Mouse (Mus musculus) heart, embryonic 11.5 days (tissue): Measurements from ENCODE around the gene Rhd. TPM values are rescaled to one million over a fixed set of nuclear protein-coding genes. Genes with fewer than 3 reads are reported as not detected.
A peak's percentile ranks its signal among the peaks of the same experiment; 100 is the strongest.

Experiments
- ATAC-seq: fragments of 200-750 bp; cut with Nextera tagmentation; replicated peaks from 2 replicates; pipeline ENCODE4 v1.8.0; 2017; ENCODE audit warnings: moderate library complexity; ENCODE audit not compliant: insufficient number of reproducible peaks, low FRiP score, low TSS enrichment
- H3K27ac ChIP-seq: fragments of 300-500 bp; sonication (generic); 2 replicates; pipeline ENCODE4 v1.5.1; 2014; ENCODE audit warnings: mild to moderate bottlenecking, low read depth, low read length
- H3K27me3 ChIP-seq: fragments of 300-500 bp; sonication (generic); 2 replicates; pipeline ENCODE4 v1.6.1; 2014; ENCODE audit warnings: mild to moderate bottlenecking, low read length, mixed read lengths; ENCODE audit not compliant: control insufficient read depth, insufficient read depth
- H3K36me3 ChIP-seq: fragments of 300-500 bp; sonication (generic); 2 replicates; pipeline ENCODE4 v1.6.1; 2014; ENCODE audit warnings: mild to moderate bottlenecking, low read length, moderate library complexity, mixed read lengths; ENCODE audit not compliant: control insufficient read depth, insufficient read depth
- H3K4me1 ChIP-seq: fragments of 300-500 bp; sonication (generic); 2 replicates; pipeline ENCODE4 v1.6.1; 2014; ENCODE audit warnings: low read length; ENCODE audit not compliant: control insufficient read depth, insufficient read depth
- H3K4me2 ChIP-seq: fragments of 300-500 bp; sonication (generic); 2 replicates; pipeline ENCODE4 v1.6.1; 2014; ENCODE audit warnings: mild to moderate bottlenecking, moderate library complexity
- H3K4me3 ChIP-seq: fragments of 300-500 bp; sonication (generic); 2 replicates; pipeline ENCODE4 v1.5.1; 2014; ENCODE audit warnings: low read depth, low read length
- H3K9ac ChIP-seq: fragments of 300-500 bp; sonication (generic); 2 replicates; pipeline ENCODE4 v1.6.1; 2014; ENCODE audit warnings: mild to moderate bottlenecking, low read depth, low read length, moderate library complexity
- H3K9me3 ChIP-seq: fragments of 300-500 bp; sonication (generic); replicated peaks from 2 replicates; pipeline ENCODE4 v1.6.1; 2016; ENCODE audit warnings: low read length; ENCODE audit not compliant: control insufficient read depth
- WGBS: fragments of 180-500 bp; shearing (Covaris S2); extraction: QIAGEN DNeasy Blood & Tissue Kit; methylation state at CpG from one replicate; pipeline ENCODE4 v1.1.7; 2014; ENCODE audit not compliant: insufficient replicate concordance; 5-methylcytosine and 5-hydroxymethylcytosine counted together
- polyA plus RNA-seq: library from polyadenylated mRNA; unstranded; fragments of >200 nt; fragmentation: Nextera tagmentation; extraction: Ambion mirVana; gene quantifications from 2 replicates; pipeline ENCODE4 v1.2.1, GENCODE M21; 2014

Rhd gene
- polyA plus RNA-seq, 1 experiment from 2014 or later: 68.6 TPM

DNA sequence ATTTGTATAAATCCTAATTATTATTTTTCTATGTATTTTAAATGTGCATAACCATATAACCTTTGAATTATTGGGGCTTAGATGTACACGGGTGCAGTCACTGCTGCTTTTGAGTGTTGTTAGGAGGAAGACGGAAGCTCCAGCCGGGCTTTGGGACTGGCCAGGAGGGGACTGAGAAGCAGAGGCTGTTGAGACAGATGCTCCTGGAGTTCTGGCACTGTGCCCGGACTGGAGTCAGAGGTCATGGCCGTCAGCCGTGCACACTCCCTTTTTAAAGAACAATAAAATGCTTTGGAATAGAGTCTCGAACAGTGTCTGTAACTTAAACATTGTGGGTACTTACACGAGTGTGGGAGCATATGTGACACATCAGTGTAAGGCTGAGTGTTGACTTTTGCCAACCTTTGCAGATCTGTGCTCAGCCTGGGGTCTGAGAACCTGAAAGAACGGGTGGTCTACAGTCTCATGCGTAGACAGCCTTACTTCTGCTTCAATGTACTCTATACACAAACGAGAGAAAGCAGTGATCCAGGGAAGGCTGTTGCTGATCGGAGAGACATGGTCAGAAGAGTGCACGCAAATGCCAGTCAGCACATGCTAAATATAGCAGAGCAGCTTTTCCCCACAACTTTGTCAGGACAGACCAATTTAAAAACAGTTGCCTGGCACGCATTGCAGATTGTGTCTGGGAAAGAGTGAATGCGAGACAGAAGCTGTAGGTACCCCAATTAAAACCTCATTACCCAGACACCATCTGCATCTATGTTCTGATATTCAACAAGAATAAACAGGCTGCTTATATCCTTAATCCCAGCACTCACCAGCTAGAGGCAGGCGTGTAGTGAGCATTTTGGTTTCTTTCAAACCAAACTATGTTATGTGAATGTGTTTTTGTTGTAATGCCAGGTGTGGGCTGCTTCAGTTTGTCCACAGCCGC, 73.2 kb downstream of the Rhd start:
- Histone ChIP-seq H3K36me3 (peaks cover 15% of the 10 kb centered on the region), H3K9me3 (no peaks in the 10 kb centered on the region), H3K9ac (no peak overlapping the region), H3K27ac (peak overlapping the region; percentile 86), H3K4me1 (peaks cover 11% of the 10 kb centered on the region), H3K27me3 (peaks cover 4% of the 10 kb centered on the region), H3K4me2 (peak overlapping the region; percentile 21), H3K4me3 (no peak overlapping the region)
- no peak for ATAC-seq
- WGBS: 52% methylated on average over 17 of the region's 17 CpGs

- Histone ChIP-seq H3K27ac (no peak overlapping the region), H3K4me3 (no peak overlapping the region), H3K36me3 (peaks cover 9% of the 10 kb centered on the region), H3K9me3 (no peaks in the 10 kb centered on the region), H3K9ac (no peak overlapping the region), H3K4me1 (peaks cover 11% of the 10 kb centered on the region), H3K27me3 (peaks cover 19% of the 10 kb centered on the region), H3K4me2 (no peak overlapping the region)
- WGBS: 71% methylated on average over 9 of the region's 9 CpGs
- ATAC-seq: no peak
These were observed 75.6 kb downstream of the Rhd start for GRCm38 (mm10) chr4:134939900-134940299.

DNA sequence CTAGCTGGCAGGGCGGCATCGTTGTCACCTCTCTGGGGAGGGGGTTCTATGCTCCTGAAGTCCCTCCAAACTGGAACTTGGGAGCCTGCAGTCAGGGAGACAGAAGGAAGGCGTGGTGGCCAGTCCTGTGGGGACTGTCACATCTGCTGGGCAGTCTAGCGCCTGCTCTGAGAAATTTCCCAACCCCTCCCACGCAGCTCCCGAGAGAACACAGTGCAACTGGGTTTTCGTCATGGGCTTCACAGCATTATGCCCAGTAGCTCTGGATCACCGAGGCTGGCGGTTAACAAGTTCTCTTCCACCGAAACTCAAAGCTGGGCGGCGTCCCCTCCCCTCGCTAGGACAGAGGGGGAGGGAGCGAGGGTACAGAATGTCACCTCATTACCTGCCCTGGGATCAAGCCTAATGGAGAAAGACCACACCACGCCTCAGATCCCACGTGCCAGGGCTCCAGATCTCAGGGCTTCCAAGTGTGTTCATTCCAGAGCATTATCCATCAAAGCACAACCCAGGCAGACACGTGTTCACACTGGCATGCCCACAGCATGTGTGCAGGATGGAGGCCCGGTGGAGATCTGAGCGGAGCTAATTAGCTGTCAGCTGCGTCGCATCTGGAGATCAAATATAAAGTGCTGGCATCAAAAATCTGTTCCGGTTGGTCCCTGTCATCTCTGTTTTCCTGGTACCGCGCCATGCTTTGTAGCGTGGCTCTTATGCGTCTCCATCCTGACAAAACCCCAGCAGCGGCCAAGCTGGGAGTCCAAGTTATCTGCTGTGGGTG, 79.6 kb downstream of the Rhd start:
- no peak overlapping the region for H3K27ac ChIP-seq
- H3K9me3 ChIP-seq: no peaks in the 10 kb centered on the region
- no peaks in the 10 kb centered on the region for H3K36me3 ChIP-seq
- peaks cover 21% of the 10 kb centered on the region for H3K27me3 ChIP-seq
- H3K9ac ChIP-seq: 0 out of 2 replicates have a peak overlapping the region, but pooled peaks have one; percentile 30
- no peak for ATAC-seq
- H3K4me2 ChIP-seq: no peak overlapping the region
- no peak overlapping the region for H3K4me3 ChIP-seq
- 39% methylated on average over 27 of the region's 27 CpGs for WGBS
- 0 out of 2 replicates have a peak, but pooled peaks cover 3% of the 10 kb centered on the region for H3K4me1 ChIP-seq

Other genes with a start within 250 kb of the Rhd start
- gene Man1c1, start 160.2 kb upstream of the Rhd start, polyA plus RNA-seq: 8.6 and 9.3 TPM in 2 replicates
- gene Ldlrap1, start 96.5 kb upstream of the Rhd start, polyA plus RNA-seq: 11.4 and 13.5 TPM in 2 replicates
- gene Maco1, start 11.2 kb upstream of the Rhd start, polyA plus RNA-seq: 20.7 and 22.6 TPM in 2 replicates
- gene Tmem50a, start 50.5 kb downstream of the Rhd start, polyA plus RNA-seq: 149 and 150 TPM in 2 replicates
- gene Rsrp1, start 59.1 kb downstream of the Rhd start, polyA plus RNA-seq: 331 and 353 TPM in 2 replicates
- 59.5 and 61.5 TPM in 2 replicates for gene Syf2, start 66.4 kb downstream of the Rhd start, polyA plus RNA-seq